Mouse (Mus musculus) ES-Bruce4 (cell line): ENCODE data around the gene Dxo.

Experiments used
- CTCF ChIP-seq: IDR thresholded peaks from one replicate; pipeline ENCODE4 v1.8.1; 2011; ENCODE audit warnings: low read depth, low read length
- EP300 ChIP-seq: IDR thresholded peaks from 2 replicates; pipeline ENCODE4 v1.6.1; 2011; ENCODE audit warnings: low read depth, low read length; ENCODE audit not compliant: insufficient read depth

GRCm38 (mm10) chr17:34814818-34815370 is 21.9 kb upstream of the Dxo start:
- TF ChIP-seq EP300 (no peak), CTCF (no peak)
